Mouse (Mus musculus): ENCODE results near the gene Cd81. TPM values are rescaled to one million over a fixed set of nuclear protein-coding genes. Genes with fewer than 3 reads are reported as not detected.

The Cd81 gene
- polyA plus RNA-seq, 1 experiment: 103 TPM

- no peak for TF ChIP-seq GATA1 (IDR thresholded peaks at IDR 0.05; ENCODE audit: low read length)
Measured at GRCm38 (mm10) chr7:143105258-143105897, 52.8 kb downstream of the Cd81 start.

DNA sequence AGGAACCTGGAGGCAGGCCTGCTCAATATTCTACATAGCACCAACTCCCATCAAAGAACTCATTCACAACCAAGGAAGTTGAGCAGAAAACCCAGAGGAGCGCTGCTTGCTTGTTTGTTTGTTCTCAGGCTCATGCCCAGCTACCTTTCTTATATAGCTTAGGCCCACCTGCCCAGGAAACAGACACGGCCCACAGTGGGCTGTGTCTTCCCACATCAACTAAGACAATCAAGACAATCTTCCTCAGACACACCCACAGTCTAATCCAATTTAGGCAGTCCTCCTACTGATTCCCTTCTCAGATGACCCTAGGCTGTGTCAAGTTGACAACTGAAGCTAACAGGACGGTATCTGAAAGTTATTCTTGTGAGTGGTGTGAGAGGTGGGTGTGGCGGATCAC lies 53.5 kb downstream of the Cd81 start, which contains the start of gene Kcnq1:
Gene Kcnq1, plus strand, starts transcription at position 301 of the 400 bp plus-strand sequence.
- no peak for TF ChIP-seq GATA1 (IDR thresholded peaks at IDR 0.05; ENCODE audit: low read length)

DNA sequence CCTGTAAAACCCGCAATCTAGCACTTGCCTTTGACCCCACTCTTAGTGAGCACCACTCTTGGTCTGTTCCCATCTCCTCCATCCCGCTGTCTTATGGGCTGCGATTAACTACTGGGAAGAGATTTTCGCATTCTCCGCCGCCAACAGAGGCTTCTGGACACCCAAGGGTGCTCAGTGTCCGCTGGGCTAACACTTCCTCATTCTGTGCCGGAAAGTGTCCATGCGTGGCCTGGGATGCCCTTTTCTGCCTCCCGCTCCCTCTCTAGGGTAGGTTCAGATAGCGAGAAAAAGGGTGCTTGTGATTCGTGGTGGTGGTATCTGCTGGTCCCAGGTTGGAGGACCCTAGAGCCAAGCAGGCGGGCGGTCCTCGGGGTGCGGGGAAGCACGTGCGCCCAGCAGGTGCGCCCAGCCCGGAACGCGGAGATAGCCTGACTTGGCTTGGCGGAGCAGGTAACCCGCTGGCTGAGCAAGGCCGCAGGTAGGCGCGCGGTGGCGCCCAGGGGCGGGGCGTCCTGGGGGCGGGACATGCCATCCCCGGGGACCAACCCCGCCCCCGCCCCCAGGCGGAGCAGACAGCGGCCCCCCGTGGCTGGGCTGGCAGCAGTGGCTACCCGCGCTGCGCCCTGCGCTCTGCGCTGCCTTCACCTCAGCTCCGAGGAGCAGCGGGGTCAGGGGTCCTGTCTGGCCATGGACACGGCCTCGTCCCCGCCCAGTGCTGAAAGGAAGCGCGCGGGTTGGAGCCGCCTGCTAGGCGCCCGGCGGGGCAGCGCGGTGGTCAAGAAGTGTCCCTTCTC lies 54.3 kb downstream of the Cd81 start:
- no peak for TF ChIP-seq GATA1 (IDR thresholded peaks at IDR 0.05; ENCODE audit: low read length)

- no peak for TF ChIP-seq GATA1 (IDR thresholded peaks at IDR 0.05; ENCODE audit: low read length)
Measured at GRCm38 (mm10) chr7:143108200-143108599, 55.7 kb downstream of the Cd81 start.

DNA sequence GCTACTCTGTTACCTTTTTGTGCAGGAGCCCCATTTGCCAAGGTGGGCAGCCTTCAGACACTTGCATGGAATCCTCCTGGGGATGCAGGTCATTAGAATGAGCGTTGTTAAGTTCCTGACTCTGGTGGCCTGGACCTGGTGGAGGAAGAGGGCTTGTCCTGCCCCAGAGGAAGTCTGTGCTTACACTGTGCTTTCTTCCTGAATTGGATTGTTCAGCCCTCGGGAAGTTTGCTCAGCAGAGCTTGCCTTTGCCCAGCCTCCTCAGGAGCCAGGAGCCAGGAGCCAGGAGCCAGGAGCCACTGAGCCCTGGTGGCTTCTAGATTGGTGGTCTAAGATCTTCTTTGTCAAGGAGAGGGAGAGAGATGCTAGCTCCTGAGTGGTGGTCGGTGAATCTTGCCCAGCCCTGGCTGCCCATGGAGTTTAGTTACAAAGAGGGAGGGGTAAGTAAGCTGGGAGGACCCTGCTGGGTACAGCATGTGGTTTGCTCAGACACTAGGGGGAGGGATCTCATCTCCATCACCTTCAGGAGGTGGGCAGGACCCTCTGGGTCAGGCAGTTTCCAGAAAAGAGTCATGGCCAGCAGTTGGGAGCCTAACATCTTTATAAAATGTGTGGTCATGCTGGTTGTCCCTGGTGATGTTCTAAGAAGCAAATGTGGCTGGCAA lies 56.6 kb downstream of the Cd81 start:
- TF ChIP-seq GATA1 (IDR thresholded peaks at IDR 0.05; ENCODE audit: low read length): no peak

DNA sequence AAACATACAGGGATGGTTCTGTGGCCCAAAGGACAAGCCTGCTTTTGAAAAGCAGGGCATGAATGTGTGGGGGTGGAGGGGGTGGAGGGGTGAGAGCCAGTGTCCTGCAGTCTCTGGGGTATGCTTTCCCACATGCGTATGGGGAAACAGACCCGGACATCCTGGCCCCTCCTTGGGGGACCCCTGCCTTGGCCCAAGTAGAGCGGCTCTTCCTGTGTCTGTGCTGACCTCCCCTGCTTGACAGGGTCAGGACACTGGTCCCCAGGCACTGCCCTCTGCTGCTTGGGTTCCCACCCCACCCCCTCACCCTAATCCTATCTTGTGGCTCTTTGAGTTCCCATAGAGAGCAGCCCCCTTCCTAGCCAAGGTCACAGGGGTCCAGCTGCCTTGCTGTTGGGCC lies 57.2 kb downstream of the Cd81 start:
- no peak for TF ChIP-seq GATA1 (IDR thresholded peaks at IDR 0.05; ENCODE audit: low read length)

DNA sequence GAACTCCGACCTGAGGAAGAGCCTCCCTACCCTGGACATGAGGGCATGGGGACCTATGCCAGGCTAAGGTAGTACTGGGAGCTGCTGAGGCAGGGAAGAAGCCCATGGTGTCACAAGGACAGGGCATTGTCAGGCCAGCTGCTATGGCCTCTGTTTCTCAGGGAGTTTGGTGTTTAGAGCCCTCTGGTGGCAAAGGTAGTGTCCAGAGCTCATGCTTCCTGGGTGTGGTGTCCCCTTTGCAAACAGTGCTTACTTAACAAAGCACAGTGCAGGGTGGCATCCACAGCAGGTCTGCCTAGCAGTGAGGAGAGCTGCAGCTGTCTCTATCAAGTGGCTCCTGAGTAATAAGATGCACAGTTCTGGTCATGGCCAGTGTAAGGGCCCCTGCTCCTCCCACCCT lies 58.3 kb downstream of the Cd81 start:
- no peak for TF ChIP-seq GATA1 (IDR thresholded peaks at IDR 0.05; ENCODE audit: low read length)

GRCm38 (mm10) chr7:143111719-143112118 lies 59.2 kb downstream of the Cd81 start:
- no peak for TF ChIP-seq GATA1 (IDR thresholded peaks at IDR 0.05; ENCODE audit: low read length)

GRCm38 (mm10) chr7:143112395-143112794 lies 59.9 kb downstream of the Cd81 start:
- no peak for TF ChIP-seq GATA1 (IDR thresholded peaks at IDR 0.05; ENCODE audit: low read length)

- no peak for TF ChIP-seq GATA1 (IDR thresholded peaks at IDR 0.05; ENCODE audit: low read length)
Measured at GRCm38 (mm10) chr7:143114773-143115172, 62.2 kb downstream of the Cd81 start.

- no peak for TF ChIP-seq GATA1 (IDR thresholded peaks at IDR 0.05; ENCODE audit: low read length)
Measured at GRCm38 (mm10) chr7:143116521-143116920, 64.0 kb downstream of the Cd81 start.

Other genes with a start within 250 kb of the Cd81 start
- gene Th, start 121.6 kb upstream of the Cd81 start, polyA plus RNA-seq (2012): not detected in 2 replicates
- 0.03 and 0.16 TPM in 2 replicates for gene Ascl2, start 83.5 kb upstream of the Cd81 start, polyA plus RNA-seq (2012)
- 86.9 and 111 TPM in 2 replicates for gene Tspan32, start 47.7 kb upstream of the Cd81 start, polyA plus RNA-seq (2012)
- gene Tssc4, start 16.5 kb downstream of the Cd81 start, polyA plus RNA-seq (2012): 235 and 294 TPM in 2 replicates
- not detected in 2 replicates for gene Trpm5, start 41.9 kb downstream of the Cd81 start, polyA plus RNA-seq (2012)
- gene Kcnq1, start 53.6 kb downstream of the Cd81 start, polyA plus RNA-seq (2012): not detected in 2 replicates